Mouse (Mus musculus) hindbrain, embryonic 13.5 days (tissue): ENCODE measurements at regions not wholly inside any gene's neighbourhood (a gene's known extent, or its start where the extent isn't known, plus 50 kb on each side); places are given as distances from the start of the nearest gene placed in this dataset.

Experiments
- ATAC-seq: fragments of 200-750 bp; cut with Nextera tagmentation; 2 replicates; pipeline ENCODE4 v1.8.0; 2017; ENCODE audit warnings: moderate TSS enrichment; ENCODE audit not compliant: low FRiP score
- H3K27ac ChIP-seq: fragments of 300-500 bp; sonication (generic); 2 replicates; pipeline ENCODE4 v1.5.1; 2015; ENCODE audit warnings: inconsistent platforms, mild to moderate bottlenecking, moderate library complexity
- H3K27me3 ChIP-seq: fragments of 300-500 bp; sonication (generic); 2 replicates; pipeline ENCODE4 v1.6.1; 2015; ENCODE audit warnings: mild to moderate bottlenecking, inconsistent platforms
- H3K36me3 ChIP-seq: fragments of 300-500 bp; sonication (generic); 2 replicates; pipeline ENCODE4 v1.6.1; 2015; ENCODE audit warnings: mild to moderate bottlenecking, inconsistent platforms
- H3K4me1 ChIP-seq: fragments of 300-500 bp; sonication (generic); replicated peaks from 2 replicates; pipeline ENCODE4 v1.6.1; 2015; ENCODE audit warnings: inconsistent platforms
- H3K4me2 ChIP-seq: fragments of 300-500 bp; sonication (generic); 2 replicates; pipeline ENCODE4 v1.6.1; 2015; ENCODE audit warnings: inconsistent platforms, mild to moderate bottlenecking, moderate library complexity
- H3K4me3 ChIP-seq: fragments of 300-500 bp; sonication (generic); 2 replicates; pipeline ENCODE4 v1.5.1; 2015; ENCODE audit warnings: mild to moderate bottlenecking, inconsistent platforms
- H3K9ac ChIP-seq: fragments of 300-500 bp; sonication (generic); 2 replicates; pipeline ENCODE4 v1.6.1; 2015; ENCODE audit warnings: mild to moderate bottlenecking, inconsistent platforms
- H3K9me3 ChIP-seq: fragments of 300-500 bp; sonication (generic); 2 replicates; pipeline ENCODE4 v1.6.1; 2016; ENCODE audit warnings: inconsistent platforms
- WGBS: fragments of 180-500 bp; shearing (Covaris S2); methylation state at CpG from one replicate; pipeline ENCODE4 v1.1.7; 2015; 5-methylcytosine and 5-hydroxymethylcytosine counted together

- Histone ChIP-seq H3K9me3 (no peaks in the 10 kb centered on the region), H3K36me3 (no peaks in the 10 kb centered on the region), H3K9ac (no peak overlapping the region), H3K4me1 (no peaks in the 10 kb centered on the region), H3K4me3 (no peak overlapping the region), H3K27ac (no peak overlapping the region), H3K27me3 (peaks cover 6% of the 10 kb centered on the region; the same call in 1 of the 2 replicates), H3K4me2 (no peak overlapping the region)
- ATAC-seq: no peak
- WGBS: 89% methylated on average over 5 of the region's 5 CpGs
These were observed 277.7 kb downstream of the Tbc1d1 start for GRCm38 (mm10) chr5:64433786-64434185.

DNA sequence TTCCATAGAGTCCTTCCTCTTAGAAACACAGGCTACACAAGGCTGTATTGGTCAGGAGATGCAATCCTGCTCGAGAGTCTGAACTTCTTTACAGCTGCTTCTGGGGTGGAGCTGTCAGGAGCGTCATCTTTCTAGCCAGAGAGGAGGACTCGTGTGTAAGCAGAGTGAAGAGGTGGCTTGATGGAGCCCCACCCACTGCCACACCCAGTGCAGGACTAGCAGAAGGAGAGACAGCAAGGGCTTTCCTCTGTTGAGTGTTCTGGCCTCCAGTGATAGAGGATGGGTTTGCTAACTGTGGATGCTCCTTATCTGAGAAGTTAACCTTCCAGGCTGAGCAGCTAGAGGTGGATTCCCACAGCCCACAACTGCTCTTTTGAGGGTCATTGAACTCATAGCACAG lies 279.4 kb downstream of the Tbc1d1 start:
- 74% methylated on average over 3 of the region's 3 CpGs for WGBS
- H3K4me1 ChIP-seq: no peaks in the 10 kb centered on the region
- no peaks in the 10 kb centered on the region for H3K9me3 ChIP-seq
- H3K9ac ChIP-seq: no peak overlapping the region
- no peak overlapping the region for H3K4me3 ChIP-seq
- no peak overlapping the region for H3K27ac ChIP-seq
- no peaks in the 10 kb centered on the region for H3K36me3 ChIP-seq
- no peak for ATAC-seq
- H3K27me3 ChIP-seq: peaks cover 6% of the 10 kb centered on the region; the same call in 1 of the 2 replicates
- no peak overlapping the region for H3K4me2 ChIP-seq

DNA sequence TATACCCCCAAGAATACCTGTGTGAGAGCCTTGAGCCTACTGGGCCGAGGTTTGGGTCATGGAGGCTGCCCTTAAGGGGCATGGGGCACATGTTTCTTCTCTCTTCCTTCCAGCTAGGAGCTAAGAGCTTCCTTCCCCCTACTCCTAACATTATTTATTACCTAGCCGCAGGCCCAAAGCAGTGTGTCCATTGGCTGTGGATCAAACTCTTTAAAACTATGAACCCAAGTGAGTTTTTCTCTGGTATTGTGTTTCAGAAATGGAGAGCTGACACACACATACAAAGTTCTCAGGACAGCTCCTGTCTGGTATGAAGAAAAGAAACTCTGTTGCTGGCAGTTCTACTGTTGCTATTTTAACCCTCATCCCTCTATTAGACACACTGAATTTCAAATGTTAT lies 279.9 kb downstream of the Tbc1d1 start:
- Histone ChIP-seq H3K4me1 (no peaks in the 10 kb centered on the region), H3K9me3 (no peaks in the 10 kb centered on the region), H3K4me2 (no peak overlapping the region), H3K27me3 (peaks cover 6% of the 10 kb centered on the region; the same call in 1 of the 2 replicates), H3K27ac (no peak overlapping the region), H3K4me3 (no peak overlapping the region), H3K9ac (no peak overlapping the region), H3K36me3 (no peaks in the 10 kb centered on the region)
- no peak for ATAC-seq
- 87% methylated on average over 2 of the region's 2 CpGs for WGBS

DNA sequence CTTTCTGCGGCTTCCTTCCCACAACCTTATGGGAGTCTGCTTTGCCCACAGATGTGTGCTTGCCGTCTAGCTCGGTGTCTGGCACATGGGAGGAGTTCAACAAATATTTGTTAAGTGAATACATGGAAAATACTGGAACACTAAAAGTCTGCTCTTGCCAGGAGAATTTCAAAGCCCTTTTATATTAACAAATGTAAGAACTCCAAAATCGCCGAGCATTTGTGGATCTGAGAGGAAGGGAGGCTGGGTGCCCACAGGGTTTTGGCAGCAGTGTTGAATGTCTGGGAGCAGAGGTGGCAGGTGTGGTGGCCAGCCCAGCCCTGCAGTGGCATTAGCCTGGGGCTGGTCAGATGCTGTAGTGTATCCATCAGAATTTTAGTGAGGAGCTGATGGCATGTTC lies 281.6 kb downstream of the Tbc1d1 start:
- WGBS: 89% methylated on average over 5 of the region's 5 CpGs
- Histone ChIP-seq H3K9me3 (no peaks in the 10 kb centered on the region), H3K9ac (no peak overlapping the region), H3K27me3 (no peaks in the 10 kb centered on the region), H3K4me1 (no peaks in the 10 kb centered on the region), H3K27ac (no peak overlapping the region), H3K4me2 (no peak overlapping the region), H3K4me3 (no peak overlapping the region), H3K36me3 (no peaks in the 10 kb centered on the region)
- no peak for ATAC-seq

DNA sequence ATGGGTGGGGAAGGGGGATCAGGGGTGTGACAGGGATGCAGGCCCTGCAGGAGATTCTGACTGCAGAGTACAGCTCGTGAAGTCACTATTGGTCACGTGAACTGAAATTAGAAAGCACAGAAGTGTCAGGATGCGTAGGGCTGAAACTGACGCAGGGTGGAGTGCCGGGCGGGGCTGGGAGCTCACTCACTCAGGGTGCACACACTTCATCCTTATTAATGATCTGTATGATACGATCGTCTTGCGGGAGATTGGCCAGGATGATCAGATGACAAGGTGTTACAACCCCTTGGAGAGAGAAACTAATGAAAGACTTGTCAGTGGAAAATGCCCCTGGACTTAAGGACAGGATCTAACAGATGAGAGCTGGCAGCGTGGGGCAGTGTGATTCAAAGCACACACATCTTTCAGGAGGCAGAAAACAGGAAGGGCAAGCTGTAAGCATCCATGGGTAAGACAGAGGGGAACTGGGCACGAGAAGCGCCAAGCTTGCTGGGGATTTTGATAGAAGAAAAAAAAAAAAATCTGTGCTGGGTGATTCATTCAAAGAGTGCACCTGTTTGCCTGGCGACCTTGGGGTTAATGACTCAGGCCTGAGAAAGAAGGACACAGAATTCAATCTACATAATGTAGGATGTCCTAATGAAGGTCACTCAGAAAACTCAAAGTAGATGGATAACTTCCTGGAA lies 282.5 kb downstream of the Tbc1d1 start:
- no peaks in the 10 kb centered on the region for H3K9me3 ChIP-seq
- WGBS: 77% methylated on average over 13 of the region's 13 CpGs
- no peaks in the 10 kb centered on the region for H3K4me1 ChIP-seq
- no peak overlapping the region for H3K27ac ChIP-seq
- no peaks in the 10 kb centered on the region for H3K27me3 ChIP-seq
- ATAC-seq: no peak
- H3K4me3 ChIP-seq: no peak overlapping the region
- H3K36me3 ChIP-seq: no peaks in the 10 kb centered on the region
- H3K9ac ChIP-seq: 0 out of 2 replicates have a peak overlapping the region, but pooled peaks have one; percentile 25
- H3K4me2 ChIP-seq: no peak overlapping the region

- H3K4me3 ChIP-seq: no peak overlapping the region
- H3K27ac ChIP-seq: no peak overlapping the region
- H3K4me2 ChIP-seq: no peak overlapping the region
- H3K9me3 ChIP-seq: no peaks in the 10 kb centered on the region
- H3K9ac ChIP-seq: no peak overlapping the region
- 79% methylated on average over 4 of the region's 4 CpGs for WGBS
- H3K4me1 ChIP-seq: no peaks in the 10 kb centered on the region
- no peak for ATAC-seq
- H3K27me3 ChIP-seq: no peaks in the 10 kb centered on the region
- H3K36me3 ChIP-seq: no peaks in the 10 kb centered on the region
These were observed 291.7 kb downstream of the Tbc1d1 start for GRCm38 (mm10) chr5:64447847-64448246.

GRCm38 (mm10) chr5:64452668-64453334 lies 296.7 kb downstream of the Tbc1d1 start:
- no peak overlapping the region for H3K4me2 ChIP-seq
- H3K4me3 ChIP-seq: no peak overlapping the region
- H3K27me3 ChIP-seq: no peaks in the 10 kb centered on the region
- no peaks in the 10 kb centered on the region for H3K9me3 ChIP-seq
- ATAC-seq: no peak
- H3K4me1 ChIP-seq: no peaks in the 10 kb centered on the region
- no peaks in the 10 kb centered on the region for H3K36me3 ChIP-seq
- H3K9ac ChIP-seq: no peak overlapping the region
- 26% methylated on average over 1 of the region's 1 CpGs for WGBS
- H3K27ac ChIP-seq: no peak overlapping the region

- Histone ChIP-seq H3K4me1 (no peaks in the 10 kb centered on the region), H3K9ac (no peak overlapping the region), H3K36me3 (no peaks in the 10 kb centered on the region), H3K27ac (no peak overlapping the region), H3K9me3 (no peaks in the 10 kb centered on the region), H3K4me2 (no peak overlapping the region), H3K27me3 (no peaks in the 10 kb centered on the region), H3K4me3 (no peak overlapping the region)
- WGBS: 86% methylated on average over 5 of the region's 5 CpGs
- ATAC-seq: no peak
These were observed 303.7 kb downstream of the Tbc1d1 start for GRCm38 (mm10) chr5:64459807-64460206.

DNA sequence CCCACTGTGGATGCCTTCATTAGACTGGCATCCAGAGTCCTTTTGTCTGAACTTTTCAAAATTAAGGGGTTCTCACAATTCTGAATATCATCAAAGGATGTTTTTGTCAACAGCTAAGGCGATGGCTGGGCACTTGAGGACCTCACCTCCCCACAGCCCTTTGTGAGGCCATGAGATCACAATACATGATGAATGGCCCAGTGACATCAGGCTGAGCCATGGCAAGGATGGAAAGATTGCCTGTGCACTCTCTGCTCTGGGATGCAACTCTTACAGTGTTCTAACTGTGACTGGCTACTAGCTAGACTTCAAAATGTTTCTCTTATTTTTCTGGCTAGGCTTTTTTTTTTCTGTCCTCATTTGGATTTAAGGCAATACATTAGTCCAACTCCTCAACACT lies 304.8 kb downstream of the Tbc1d1 start:
- Histone ChIP-seq H3K4me3 (no peak overlapping the region), H3K9me3 (no peaks in the 10 kb centered on the region), H3K36me3 (no peaks in the 10 kb centered on the region), H3K4me2 (no peak overlapping the region), H3K27ac (no peak overlapping the region), H3K4me1 (no peaks in the 10 kb centered on the region), H3K27me3 (no peaks in the 10 kb centered on the region), H3K9ac (no peak overlapping the region)
- 28% methylated on average over 1 of the region's 1 CpGs for WGBS
- ATAC-seq: no peak

DNA sequence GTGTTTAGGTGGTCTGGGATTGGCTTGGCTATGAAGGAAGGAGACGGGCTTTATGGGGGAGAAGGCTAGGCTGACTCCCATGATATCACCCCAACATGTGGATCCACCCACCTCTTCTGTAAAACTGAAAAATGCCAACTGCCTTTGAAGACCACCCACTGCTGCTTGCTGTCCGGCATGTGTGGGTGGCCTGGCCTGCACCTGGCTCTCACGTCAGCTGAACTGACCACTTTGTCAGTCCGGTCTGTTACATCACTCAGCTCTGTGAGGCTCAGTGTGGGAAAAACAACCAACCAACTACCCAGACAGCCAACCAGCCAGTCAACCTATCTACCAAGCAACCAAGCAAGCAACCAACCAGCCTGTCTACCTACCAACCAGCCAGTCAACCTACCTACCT lies 305.5 kb downstream of the Tbc1d1 start:
- no peaks in the 10 kb centered on the region for H3K27me3 ChIP-seq
- no peaks in the 10 kb centered on the region for H3K4me1 ChIP-seq
- no peak overlapping the region for H3K4me2 ChIP-seq
- no peak for ATAC-seq
- 93% methylated on average over 4 of the region's 4 CpGs for WGBS
- H3K36me3 ChIP-seq: no peaks in the 10 kb centered on the region
- H3K9ac ChIP-seq: no peak overlapping the region
- no peak overlapping the region for H3K27ac ChIP-seq
- H3K4me3 ChIP-seq: no peak overlapping the region
- no peaks in the 10 kb centered on the region for H3K9me3 ChIP-seq

GRCm38 (mm10) chr5:64462411-64462810 lies 306.3 kb downstream of the Tbc1d1 start:
- H3K4me2 ChIP-seq: no peak overlapping the region
- H3K4me1 ChIP-seq: no peaks in the 10 kb centered on the region
- no peaks in the 10 kb centered on the region for H3K36me3 ChIP-seq
- no peaks in the 10 kb centered on the region for H3K27me3 ChIP-seq
- 62% methylated on average over 3 of the region's 3 CpGs for WGBS
- ATAC-seq: no peak
- no peak overlapping the region for H3K4me3 ChIP-seq
- no peak overlapping the region for H3K9ac ChIP-seq
- H3K9me3 ChIP-seq: no peaks in the 10 kb centered on the region
- H3K27ac ChIP-seq: no peak overlapping the region

DNA sequence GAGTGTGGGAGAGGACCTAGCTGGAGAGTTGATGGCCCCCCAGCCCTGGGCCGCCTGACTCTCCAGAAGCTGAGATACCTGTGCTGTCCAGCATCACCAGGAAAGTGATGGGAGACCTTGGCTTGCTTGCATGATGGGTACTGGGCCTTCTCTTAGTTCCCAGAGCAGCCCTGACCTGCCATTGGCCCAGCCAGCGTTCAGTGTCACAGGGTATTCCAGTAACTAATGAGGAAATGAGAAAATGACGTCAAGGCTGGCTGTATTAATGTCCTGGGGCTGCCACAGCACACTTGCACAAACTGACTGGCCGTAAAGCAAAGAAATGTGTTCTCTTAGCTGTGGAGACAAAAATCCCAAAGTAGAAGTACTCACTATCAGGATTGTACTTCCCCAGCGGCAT lies 307.5 kb downstream of the Tbc1d1 start:
- WGBS: 83% methylated on average over 5 of the region's 5 CpGs
- H3K4me1 ChIP-seq: no peaks in the 10 kb centered on the region
- no peak for ATAC-seq

GRCm38 (mm10) chr5:64466320-64466719 lies 310.2 kb downstream of the Tbc1d1 start:
- 95% methylated on average over 3 of the region's 3 CpGs for WGBS
- ATAC-seq: no peak

More for the DNA sequence above, 307.5 kb downstream of the Tbc1d1 start:
- Histone ChIP-seq H3K4me2 (no peak overlapping the region), H3K4me3 (no peak overlapping the region), H3K27me3 (no peaks in the 10 kb centered on the region), H3K9ac (no peak overlapping the region), H3K9me3 (no peaks in the 10 kb centered on the region), H3K36me3 (no peaks in the 10 kb centered on the region), H3K27ac (no peak overlapping the region)

More at GRCm38 (mm10) chr5:64466320-64466719, 310.2 kb downstream of the Tbc1d1 start:
- H3K27me3 ChIP-seq: no peaks in the 10 kb centered on the region
- no peak overlapping the region for H3K9ac ChIP-seq
- H3K4me1 ChIP-seq: no peaks in the 10 kb centered on the region
- H3K4me2 ChIP-seq: no peak overlapping the region
- no peak overlapping the region for H3K27ac ChIP-seq
- H3K9me3 ChIP-seq: no peaks in the 10 kb centered on the region
- H3K4me3 ChIP-seq: no peak overlapping the region
- no peaks in the 10 kb centered on the region for H3K36me3 ChIP-seq
